Mouse (Mus musculus) thymus, postnatal 25 days (tissue): ENCODE data around the gene Eif4g1.

Experiments
- DNase-seq: peaks from one replicate; pipeline ENCODE4 v3.0.0; 2022

Eif4g1 gene

DNA sequence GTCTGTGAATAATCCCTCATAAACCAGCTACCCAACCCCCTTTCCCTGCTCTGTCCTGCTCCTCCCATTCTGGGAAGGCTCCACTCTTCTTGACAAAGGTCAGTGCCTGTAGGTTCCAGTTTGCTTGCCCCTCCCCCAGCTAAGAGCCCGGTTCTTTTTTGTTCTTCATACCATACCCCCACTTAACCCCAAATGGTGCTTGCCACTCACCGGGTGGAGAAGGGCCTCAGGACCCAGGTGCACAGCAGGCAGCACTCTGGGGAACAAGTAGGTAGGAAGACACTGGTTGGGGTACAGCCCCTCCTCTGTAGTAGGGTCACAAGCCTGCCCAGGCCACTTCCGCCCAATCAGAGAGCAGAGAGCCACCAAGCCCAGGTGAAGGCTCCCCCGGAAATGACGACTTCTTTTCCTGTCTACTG, 62.2 kb downstream of the Eif4g1 start:
- DNase-seq: no peak

DNA sequence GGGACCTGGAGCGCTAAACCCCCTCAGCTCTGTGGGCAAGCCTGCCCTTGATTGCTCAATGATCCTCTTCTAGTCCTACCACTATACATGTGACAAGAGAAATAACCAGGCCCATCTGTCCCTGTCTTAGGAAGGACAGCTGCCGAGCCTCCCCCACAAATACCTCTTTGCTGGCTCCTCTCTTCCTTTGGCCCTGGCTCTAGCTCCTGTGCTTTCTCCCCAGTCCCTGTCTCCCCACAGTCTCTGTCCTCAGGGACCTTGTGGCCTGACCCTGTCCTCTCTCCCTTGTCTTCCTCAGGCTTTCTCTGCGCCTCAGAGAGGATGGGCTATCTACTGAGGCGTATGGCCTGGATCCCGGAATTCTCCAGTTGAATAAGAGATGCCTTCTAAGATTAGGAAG, 63.6 kb downstream of the Eif4g1 start:
- no peak for DNase-seq

DNA sequence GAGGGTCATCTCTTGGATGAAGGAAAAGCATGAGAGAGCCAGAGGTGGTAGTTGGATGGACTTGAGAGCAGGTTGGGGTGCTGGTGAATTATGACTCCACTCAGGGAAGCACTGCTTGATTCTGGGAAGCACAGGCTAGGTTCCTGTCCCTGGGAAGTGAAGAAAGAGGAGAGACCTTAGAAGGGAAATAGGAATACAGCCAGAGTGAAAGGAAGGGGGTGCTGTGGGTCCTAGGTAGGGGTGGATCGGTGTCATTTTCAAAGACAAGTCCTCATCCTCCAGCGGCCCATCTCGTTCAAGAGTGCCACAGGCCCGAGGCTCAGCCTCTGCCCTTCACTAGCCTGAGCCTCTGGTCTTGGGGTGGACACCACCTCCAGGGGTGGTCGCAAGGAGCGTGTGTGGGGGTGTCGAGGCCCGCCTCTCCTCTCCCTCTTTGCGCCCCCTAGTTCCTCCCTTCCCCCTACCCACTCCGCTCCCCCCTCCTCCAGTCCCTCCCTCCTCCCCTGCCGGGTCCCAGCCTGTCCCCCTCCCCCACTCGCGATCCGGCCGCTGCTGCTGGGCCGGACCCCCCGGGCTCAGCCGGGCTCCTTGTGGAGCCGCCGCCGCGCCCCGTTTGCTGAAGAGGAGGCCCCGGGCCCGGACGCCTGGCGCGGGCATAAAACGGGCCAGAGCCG, 64.3 kb downstream of the Eif4g1 start:
- no peak for DNase-seq

DNA sequence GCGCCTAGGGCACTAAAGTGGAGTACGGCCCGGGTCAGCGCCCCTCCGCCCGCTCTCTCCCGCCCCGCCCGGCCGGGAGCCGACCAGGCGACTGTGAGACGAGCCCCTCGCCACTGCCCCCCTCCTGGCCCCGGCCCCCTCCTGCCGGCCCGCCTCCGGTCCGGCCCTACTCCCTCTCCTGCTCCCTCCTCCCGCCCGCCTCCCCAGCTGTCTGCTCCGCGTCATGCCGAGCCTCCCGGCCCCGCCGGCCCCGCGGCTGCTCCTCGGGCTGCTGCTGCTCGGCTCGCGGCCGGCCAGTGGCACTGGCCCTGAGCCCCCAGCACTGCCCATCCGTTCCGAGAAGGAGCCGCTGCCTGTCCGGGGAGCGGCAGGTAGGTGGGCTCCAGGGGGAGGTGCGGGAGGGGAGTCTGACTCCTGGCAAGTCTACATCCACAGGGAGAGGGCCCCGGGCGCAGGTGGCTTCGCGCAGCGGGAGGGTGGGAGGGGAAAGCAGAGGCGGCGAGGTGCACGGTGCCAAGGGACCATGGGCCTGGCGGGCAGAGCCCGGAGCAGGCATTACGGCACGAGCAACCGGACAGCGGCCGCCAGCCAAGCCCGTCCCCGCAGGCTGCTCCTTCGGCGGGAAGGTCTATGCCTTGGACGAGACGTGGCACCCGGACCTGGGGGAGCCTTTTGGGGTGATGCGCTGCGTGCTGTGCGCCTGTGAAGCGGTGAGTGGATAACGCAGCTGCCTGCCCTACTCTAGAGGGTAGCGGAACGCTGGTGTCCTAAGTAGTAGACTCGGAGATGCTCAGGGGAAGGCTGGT, 65.0 kb downstream of the Eif4g1 start, which contains the start of gene Chrd:
Gene Chrd, plus strand, starts transcription at position 203 of the 806 bp plus-strand sequence.
- DNase-seq: no peak

DNA sequence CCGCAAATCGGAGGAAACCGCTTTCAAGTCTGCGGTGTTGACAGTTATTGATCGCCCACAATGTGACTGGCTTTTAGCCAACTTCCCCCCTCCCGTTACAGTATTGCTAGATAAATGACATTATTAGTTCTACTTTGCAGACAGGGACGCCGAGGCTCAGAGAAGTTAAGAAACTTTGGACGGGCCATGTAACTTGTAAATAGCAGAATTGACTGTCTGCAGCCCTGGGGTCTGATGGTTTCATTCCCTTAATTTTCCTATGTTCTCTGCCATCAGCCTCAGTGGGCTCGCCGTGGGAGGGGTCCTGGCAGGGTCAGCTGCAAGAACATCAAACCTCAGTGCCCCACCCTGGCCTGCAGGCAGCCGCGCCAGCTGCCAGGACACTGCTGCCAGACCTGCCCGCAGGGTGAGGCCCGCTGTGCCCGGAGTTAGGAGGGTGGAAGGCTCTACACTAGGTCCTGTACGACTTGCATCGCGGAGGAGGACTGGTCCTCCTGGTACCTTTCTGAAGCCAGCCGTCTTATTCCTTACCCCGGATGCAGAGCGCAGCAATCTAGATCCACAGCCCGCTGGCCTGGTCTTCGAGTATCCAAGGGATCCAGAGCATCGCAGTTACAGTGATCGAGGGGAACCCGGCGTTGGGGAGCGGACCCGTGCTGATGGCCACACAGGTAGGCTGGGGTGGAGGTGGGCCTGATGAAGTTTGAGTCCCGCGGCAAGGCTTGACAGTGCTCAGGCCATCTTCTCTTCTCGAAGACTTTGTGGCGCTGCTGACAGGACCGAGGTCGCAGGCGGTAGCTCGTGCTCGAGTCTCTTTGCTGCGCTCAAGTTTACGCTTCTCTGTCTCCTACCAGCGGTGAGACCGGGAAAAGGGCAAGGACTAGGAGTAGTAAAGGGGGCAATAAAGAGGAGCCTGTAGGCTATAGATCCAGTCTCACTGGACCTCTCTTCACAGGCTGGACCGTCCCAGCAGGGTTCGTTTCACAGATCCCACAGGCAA, 65.9 kb downstream of the Eif4g1 start, which contains the start of gene Thpo:
Gene Thpo, minus strand, starts transcription at position 781 of the 1,000 bp plus-strand sequence.
- no peak for DNase-seq

DNA sequence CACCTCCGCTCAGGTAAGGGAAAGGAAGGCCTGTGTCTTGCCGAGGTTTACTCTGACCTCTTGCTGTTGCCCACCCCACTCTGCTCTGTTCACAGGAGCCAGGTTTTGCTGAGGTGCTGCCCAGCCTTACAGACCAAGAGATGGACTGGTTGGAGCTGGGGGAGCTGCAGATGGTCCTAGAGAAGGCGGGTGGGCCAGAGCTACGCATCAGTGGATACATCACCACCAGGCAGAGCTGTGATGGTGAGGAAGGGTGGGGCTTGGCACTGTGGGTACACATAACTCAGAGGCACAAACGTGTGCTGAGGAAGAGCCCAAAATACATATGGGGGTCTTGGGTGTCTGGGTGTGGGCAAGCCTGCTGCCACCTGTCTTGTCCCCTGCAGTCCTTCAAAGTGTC, 67.5 kb downstream of the Eif4g1 start:
- no peak for DNase-seq

DNA sequence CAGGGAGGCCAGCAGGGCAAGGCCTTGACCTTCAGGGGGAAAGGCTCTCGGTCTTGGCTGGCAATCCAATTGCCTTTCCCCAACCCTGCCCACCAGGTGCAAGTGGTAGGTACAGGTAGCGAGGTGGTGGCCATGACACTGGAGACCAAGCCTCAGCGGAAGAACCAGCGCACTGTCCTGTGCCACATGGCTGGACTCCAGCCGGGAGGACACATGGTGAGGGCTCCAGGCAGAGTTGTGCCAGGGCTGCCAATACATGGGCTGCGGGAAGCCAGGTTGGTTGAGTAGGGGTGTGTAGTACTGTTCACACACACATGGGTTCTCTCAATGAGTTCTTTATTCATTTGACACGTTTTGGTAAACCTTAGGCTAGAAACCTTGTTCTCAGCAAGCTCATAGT, 68.1 kb downstream of the Eif4g1 start:
- DNase-seq: no peak

DNA sequence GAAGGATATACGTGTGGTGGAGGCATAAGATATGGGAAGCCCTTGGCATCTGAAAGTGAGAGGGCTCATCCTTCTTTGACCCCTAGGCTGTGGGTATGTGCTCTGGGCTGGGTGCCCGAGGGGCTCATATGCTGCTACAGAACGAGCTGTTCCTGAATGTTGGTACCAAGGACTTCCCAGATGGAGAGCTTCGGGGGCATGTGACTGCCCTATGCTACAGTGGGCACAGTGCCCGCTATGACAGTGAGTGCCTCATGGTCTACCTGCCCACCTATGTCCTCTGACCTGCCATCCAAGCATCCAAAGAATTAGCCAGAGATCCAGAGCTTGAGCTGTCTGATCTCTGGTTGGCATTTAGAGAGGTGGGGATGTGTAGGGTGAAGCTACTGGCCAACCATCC, 68.7 kb downstream of the Eif4g1 start:
- DNase-seq: no peak

DNA sequence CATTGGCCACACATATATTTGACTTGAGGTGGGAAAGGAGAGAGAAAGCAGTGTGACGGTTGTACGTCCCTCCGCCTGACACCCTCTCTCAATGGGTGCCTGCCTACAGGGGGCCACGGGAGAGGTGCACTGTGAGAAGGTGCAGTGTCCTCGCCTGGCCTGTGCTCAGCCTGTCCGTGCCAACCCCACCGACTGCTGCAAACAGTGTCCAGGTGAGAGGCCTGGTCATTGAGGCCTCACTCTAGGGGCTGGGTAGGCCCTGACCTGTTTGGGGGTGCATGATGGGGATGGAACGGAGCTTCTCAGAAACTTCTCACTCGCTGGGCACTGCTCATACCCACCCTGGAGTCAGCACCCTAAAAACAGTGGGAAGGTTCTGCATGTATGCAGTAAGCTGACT, 71.7 kb downstream of the Eif4g1 start:
- DNase-seq: no peak
